Mouse (Mus musculus) embryonic stem cell, embryonic (primary cell): Measurements from ENCODE around the gene Rbm15b.

Experiments used
- CTCF ChIA-PET, 4 experiments: fragments of 300-600 bp in 2 of 4; fragments of 350-600 bp in 2 of 4; sonication (Branson Sonifier 250); formaldehyde crosslinking; loops; one replicate each; lab custom pipeline; 2022; ENCODE audit warnings: inconsistent platforms in 2 of 4; lab: Charles Lee
- POLR2A ChIA-PET, 4 experiments: fragments of 300-600 bp in 2 of 4; fragments of 350-600 bp in 2 of 4; sonication (Branson Sonifier 250); formaldehyde crosslinking; loops; one replicate each; lab custom pipeline; 2022; ENCODE audit warnings: antibody characterized with exemption in 4 of 4, inconsistent platforms in 1 of 4; lab: Charles Lee

The Rbm15b gene

DNA sequence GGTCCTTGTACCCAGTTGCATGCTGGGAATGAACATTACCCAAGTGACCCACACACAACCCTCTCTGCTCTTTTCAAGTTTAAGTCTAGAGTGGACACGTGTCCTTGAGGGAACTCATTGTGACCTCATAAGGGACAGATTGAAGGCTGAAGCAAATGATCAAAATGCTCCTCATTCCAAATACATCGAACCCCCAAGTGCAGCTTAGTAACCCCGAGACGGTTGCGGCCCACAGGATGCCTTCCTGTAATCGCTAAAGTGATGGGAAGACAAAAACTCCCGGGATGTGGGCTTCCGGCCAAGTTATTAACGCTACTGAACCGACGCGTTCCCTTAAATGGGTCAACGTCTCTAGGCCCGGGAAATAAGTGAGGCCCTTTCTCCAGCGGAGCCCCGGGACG, 4.1 kb upstream of the Rbm15b start:
- CTCF ChIA-PET, result interaction anchor here (0.6 to 1.2 kb wide), 12 partner anchors 12 to 484 kb away, joined by 3 to 8 read pairs (median 3); partner anchors contain the start of gene Mapkapk3 (in 1 of the 4)

GRCm38 (mm10) chr9:106890496-106891240, 3.4 kb upstream of the Rbm15b start:
- CTCF ChIA-PET, result interaction anchor here in 1 of 4 experiments (1.1 kb wide), 1 partner anchor 401 kb away, joined by 3 read pairs; no protein-coding TSS in a partner anchor
- POLR2A ChIA-PET, result interaction anchor here in 3 of 4 experiments (1.0 to 3.3 kb wide), 31 partner anchors 8 to 785 kb away, joined by 3 to 32 read pairs (median 6); partner anchors contain the start of genes Cish (in 2 of the 3), 6430571L13Rik (in 1 of the 3), Dock3 (in 1 of the 3) and Grm2 (in 1 of the 3)

More for the DNA sequence above, 4.1 kb upstream of the Rbm15b start:
- POLR2A ChIA-PET, result interaction anchor here (0.6 to 3.3 kb wide), 122 partner anchors 8 to 784 kb away, joined by 3 to 32 read pairs (median 4); partner anchors contain the start of genes Parp3 (in 3 of the 4), Cish (in 2 of the 4), Dock3 (in 2 of the 4) and Mapkapk3 (in 2 of the 4)

DNA sequence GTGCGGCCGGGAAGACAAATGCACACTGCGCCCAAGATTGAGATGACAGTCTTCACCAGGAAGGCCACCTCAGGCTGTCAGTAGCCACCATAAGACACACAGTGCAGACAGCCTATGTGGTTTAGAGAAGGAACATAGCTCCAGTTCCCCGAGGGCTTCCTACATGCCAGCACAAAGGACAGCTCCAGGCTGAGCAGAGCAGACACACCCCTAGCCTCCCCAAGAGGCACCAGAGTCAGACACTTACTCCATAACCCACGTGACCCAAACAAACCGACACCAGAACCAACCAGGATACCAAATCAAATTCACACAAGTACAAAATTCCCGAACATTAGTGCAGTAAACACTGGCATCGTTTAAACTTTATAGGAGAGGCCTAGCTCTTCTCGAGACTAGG, 2.1 kb upstream of the Rbm15b start:
- ChIA-PET CTCF (interaction anchor here in 1 of 4 experiments (0.8 kb wide), 1 partner anchor 246 kb away, joined by 5 read pairs; no protein-coding TSS in a partner anchor), POLR2A (interaction anchor here in 3 of 4 experiments (0.6 to 2.2 kb wide), 8 partner anchors 10 to 207 kb away, joined by 3 to 9 read pairs (median 4); no protein-coding TSS in a partner anchor)

DNA sequence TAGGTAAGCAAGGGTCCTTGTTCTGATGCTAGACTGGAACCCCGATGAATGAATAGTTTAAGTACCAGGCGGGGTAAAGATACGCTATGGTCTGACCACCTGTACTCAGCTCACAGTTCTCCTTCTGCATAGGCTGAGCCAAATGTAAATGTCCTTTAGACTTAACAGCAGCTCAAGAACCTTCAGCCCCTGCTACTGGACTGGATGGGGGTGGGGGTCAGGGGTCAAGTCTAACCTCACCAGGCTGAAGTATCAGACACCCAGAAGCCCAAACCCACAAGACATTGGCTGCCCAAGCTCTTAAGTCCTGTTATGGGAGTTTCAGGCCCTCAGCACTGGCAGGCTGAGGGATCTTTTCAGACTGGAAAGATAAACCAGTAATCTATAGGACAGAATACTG, 1.1 kb upstream of the Rbm15b start:
- ChIA-PET POLR2A (interaction anchor here in 2 of 4 experiments (0.6 to 2.2 kb wide), 8 partner anchors 10 to 203 kb away, joined by 3 to 9 read pairs (median 4); partner anchors contain the start of gene Tex264 (in 1 of the 2)), CTCF (no interaction called here)

DNA sequence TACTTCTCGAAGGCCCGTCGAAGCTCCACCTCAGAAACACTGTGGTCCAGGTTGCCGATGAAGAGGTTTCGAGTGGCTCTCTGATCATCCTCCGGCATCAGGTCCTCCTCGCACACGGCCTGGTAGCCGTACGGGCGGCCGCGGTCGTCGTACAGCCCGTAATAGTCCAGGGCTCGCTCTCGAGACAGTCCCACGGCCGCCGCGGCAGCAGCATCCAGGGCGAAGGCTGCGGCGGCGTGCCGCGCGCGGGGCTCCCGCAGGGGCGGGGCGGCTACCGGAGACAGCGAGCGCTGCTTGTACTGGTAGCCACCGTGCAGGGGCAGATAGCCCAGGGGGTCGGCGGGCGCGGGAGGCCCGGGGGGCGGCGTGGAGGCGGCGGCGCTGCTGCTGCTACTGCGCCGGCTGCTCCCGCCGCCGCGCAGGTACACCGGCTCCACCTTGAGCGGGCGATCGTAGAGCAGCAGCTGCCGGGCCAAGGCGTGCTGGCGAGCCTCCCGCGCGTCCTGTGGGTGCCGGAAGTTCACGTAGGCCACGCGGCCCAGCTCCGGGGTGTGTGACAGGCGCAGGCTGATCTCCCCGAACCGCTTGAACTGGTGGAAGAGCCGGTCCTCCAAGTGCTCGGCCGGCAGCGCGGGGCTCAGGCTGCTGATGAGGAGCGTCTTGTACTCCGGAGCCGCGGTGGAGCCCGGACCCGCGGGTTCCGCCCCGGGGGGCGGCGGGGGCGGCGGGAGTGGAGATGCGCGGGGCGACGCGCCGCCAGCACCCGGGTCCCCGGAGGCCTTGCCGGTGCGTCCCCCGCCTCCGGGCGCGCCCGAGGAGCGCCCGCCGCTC, 1.1 kb downstream of the Rbm15b start:
- ChIA-PET CTCF (interaction anchor here in 3 of 4 experiments (0.9 to 1.5 kb wide), 10 partner anchors 64 to 442 kb away, joined by 3 to 11 read pairs (median 4); partner anchors contain the start of genes Mapkapk3 (in 1 of the 3) and Parp3 (in 1 of the 3)), POLR2A (interaction anchor here in 3 of 4 experiments (0.6 to 4.0 kb wide), 19 partner anchors 9 to 410 kb away, joined by 3 to 32 read pairs (median 3); partner anchors contain the start of gene Mapkapk3 (in 1 of the 3))

DNA sequence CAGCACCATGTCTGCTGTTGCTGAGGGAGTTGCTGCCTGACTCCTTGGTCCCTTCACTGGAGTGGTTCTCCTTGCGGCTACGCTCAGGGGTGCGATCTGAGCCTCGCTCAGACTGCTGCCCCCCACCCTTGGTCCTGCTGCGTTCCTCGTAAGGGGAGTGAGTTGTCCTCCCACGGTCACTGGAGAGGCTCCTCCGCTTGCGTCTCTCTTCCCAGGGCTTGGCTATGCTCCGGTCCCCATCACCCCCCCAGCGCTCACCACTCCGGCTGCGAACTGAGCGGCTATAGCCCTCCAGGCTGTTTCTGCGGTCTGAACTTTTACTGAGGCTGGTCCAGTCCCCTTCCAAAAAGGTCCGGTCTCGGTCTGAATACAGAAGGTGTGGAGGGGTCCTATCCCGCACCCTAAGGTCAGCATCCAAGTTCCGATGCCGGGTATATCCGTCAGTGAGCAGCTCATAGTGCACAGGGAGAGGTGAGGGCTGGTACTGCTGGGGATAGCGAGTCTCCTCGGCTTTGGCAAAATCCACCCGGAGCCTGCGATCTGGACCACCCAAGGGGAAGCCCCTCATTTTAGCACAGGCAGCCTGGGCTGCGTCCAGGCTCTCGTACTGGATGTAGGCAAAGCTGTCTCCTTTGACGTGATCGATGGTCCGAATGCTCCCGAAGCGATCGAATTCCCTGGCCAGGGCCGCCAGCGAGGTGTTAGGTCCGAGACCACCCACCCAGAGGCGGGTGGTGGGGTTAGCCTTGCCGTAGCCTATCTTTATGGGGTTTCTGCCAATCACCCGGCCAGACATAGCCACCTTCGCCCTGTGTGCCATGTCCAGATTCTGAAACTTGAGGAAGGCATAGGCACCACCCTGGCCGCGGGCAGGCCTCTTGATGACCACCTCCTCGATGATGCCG, 2.0 kb downstream of the Rbm15b start:
- ChIA-PET POLR2A (interaction anchor here (0.8 to 4.0 kb wide), 10 partner anchors 9 to 97 kb away, joined by 3 to 32 read pairs (median 4); no protein-coding TSS in a partner anchor), CTCF (no interaction called here)

GRCm38 (mm10) chr9:106884306-106884705, 2.9 kb downstream of the Rbm15b start:
- ChIA-PET CTCF (interaction anchor here in 1 of 4 experiments (0.6 kb wide), 1 partner anchor 459 kb away, joined by 3 read pairs; no protein-coding TSS in a partner anchor), POLR2A (interaction anchor here in 3 of 4 experiments (0.8 to 4.0 kb wide), 11 partner anchors 8 to 208 kb away, joined by 3 to 32 read pairs (median 5); partner anchors contain the start of gene Tex264 (in 1 of the 3))

DNA sequence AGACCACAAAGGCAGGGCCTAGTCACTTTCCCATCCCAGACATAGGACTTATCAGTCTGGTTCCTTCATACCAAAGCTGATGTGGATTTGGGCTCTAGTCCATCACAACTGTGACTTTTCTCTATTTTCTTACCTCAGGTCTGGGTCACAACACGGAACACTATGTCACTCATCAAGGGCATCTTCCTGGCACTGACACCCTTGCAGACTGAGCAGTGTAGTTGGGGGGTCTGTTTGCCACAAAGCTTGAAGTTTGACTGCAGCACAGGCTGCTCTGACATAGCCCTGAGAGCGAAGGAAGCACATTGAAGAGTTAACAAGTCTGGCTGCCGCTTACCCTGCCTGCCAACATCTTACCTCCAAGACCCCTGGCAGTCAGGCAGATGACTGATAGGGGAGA, 4.1 kb downstream of the Rbm15b start:
- POLR2A ChIA-PET, result interaction anchor here in 2 of 4 experiments (0.5 to 3.4 kb wide), 8 partner anchors 8 to 207 kb away, joined by 3 to 27 read pairs (median 6); partner anchors contain the start of genes Manf (in 2 of the 2) and Tex264 (in 1 of the 2)

DNA sequence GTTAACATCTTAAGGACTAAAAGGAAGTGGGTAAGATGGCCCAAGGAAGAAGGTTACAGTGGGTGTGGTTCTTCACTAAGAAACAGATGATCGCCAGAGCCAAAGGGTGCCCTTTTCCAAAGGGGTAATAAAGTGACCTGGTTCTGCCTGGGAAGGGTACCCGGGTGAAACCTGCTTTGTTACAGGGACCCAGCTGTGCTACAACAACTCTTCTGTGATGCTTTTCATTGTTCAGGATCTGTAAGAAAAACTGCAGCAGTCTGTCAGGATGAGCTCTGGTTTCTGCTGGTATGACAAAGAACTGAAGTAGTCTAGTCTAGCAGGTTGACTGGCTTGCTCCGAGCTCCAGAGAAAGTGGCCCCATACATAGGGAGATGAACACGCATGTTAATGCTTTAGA, 5.1 kb downstream of the Rbm15b start:
- ChIA-PET CTCF (interaction anchor here in 1 of 4 experiments (0.6 kb wide), 1 partner anchor 731 kb away, joined by 8 read pairs; no protein-coding TSS in a partner anchor), POLR2A (interaction anchor here in 3 of 4 experiments (0.9 to 3.4 kb wide), 10 partner anchors 9 to 204 kb away, joined by 3 to 27 read pairs (median 4); partner anchors contain the start of gene Manf (in 2 of the 3))

More for the DNA sequence above, 4.1 kb downstream of the Rbm15b start:
- CTCF ChIA-PET, result no interaction called here

DNA sequence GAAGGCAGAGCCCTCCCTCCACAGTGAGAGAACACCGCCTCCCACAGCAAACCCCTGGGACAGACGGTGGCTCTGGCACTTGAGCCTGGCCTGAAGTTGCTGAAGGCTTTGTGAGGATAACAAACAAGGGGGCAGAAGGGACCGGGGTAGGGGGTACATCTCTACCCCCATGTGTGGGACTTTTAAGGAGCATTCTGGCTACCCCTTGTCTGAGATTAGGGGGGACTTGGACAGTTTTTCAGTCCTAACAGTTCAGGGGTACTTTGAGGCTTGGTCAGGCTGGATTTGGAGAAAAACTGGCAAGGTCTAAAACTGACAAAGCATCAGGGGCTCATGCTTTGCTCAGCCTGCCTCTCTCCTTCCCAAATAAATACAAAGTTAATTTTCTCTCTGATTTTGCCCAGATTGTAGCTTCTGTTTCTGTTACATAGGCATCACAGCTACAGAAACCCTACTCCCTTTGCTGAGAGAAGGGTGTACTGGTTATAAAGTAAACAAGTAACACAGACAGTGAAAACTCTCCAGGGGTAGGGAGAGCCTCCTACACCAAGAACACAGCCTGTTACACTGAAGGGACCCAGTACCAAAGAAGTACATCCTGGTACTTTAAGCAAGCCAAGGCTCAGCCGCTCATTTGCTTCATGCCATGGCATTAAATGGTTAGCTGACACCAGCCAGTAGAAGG, 6.0 kb downstream of the Rbm15b start:
- ChIA-PET POLR2A (interaction anchor here in 3 of 4 experiments (0.9 to 3.4 kb wide), 10 partner anchors 9 to 203 kb away, joined by 3 to 27 read pairs (median 4); partner anchors contain the start of gene Manf (in 2 of the 3)), CTCF (no interaction called here)

DNA sequence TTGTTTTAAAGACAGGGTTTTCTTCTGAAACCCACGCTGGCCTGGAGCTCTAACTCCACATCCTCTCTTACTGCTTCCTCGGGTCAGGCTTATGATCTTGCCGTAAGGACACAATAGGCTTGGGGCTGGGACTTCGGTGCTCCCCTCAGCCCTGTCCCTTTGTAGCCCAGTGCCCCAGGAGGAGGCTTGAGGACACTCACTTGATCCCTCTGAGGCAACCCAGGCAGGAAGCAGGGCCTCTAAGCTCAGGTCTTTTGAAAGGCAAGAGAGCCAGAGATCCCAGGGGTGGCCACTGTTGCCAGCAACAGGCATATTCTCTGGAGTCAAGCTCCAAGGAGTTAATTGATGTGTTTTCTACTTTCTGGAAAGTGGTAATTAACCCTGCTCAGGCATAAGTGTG, 7.8 kb downstream of the Rbm15b start:
- ChIA-PET CTCF (no interaction called here), POLR2A (interaction anchor here in 3 of 4 experiments (0.8 to 1.9 kb wide), 10 partner anchors 9 to 654 kb away, joined by 3 to 6 read pairs (median 4); partner anchors contain the start of genes Manf (in 3 of the 3), Tex264 (in 1 of the 3) and Tmem115 (in 1 of the 3))

- CTCF ChIA-PET, result no interaction called here
- POLR2A ChIA-PET, result interaction anchor here in 2 of 4 experiments (0.9 to 5.1 kb wide), 7 partner anchors 9 to 19 kb away, joined by 3 to 32 read pairs (median 5); partner anchors contain the start of genes Manf (in 2 of the 2) and Rbm15b (in 2 of the 2)
These were observed 10.6 kb downstream of the Rbm15b start for GRCm38 (mm10) chr9:106876666-106877065.

GRCm38 (mm10) chr9:106874216-106874615, 13.0 kb downstream of the Rbm15b start:
- ChIA-PET CTCF (no interaction called here), POLR2A (interaction anchor here in 3 of 4 experiments (0.7 to 5.1 kb wide), 8 partner anchors 10 to 43 kb away, joined by 3 to 32 read pairs (median 4); partner anchors contain the start of genes Manf (in 2 of the 3) and Rbm15b (in 1 of the 3))

- ChIA-PET POLR2A (interaction anchor here in 3 of 4 experiments (0.6 to 1.4 kb wide), 5 partner anchors 12 to 29 kb away, joined by 3 to 4 read pairs (median 3); partner anchors contain the start of gene Rbm15b (in 1 of the 3)), CTCF (no interaction called here)
These were observed 29.2 kb downstream of the Rbm15b start for GRCm38 (mm10) chr9:106858036-106858435.

DNA sequence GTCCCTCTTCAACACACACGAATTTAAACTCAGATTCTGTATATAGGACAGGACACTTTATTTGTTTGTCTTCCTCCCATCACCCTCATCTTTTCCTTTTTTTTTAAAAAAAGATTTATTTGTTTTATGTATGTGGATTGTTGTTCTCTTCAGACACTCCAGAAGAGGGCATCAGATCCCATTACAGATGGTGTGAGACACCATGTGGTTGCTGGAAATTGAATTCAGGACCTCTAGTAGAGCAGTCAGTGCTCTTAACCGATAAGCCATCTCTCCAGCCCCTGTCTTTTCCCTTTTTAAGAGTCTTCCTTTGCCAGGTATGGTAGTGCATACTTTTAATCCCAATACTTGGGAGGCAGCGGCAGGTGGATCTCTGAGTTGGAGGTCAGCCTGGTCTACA, 30.6 kb downstream of the Rbm15b start:
- POLR2A ChIA-PET, result interaction anchor here in 2 of 4 experiments (1.3 to 2.3 kb wide), 2 partner anchors 14 to 32 kb away, joined by 3 to 9 read pairs; no protein-coding TSS in a partner anchor
- CTCF ChIA-PET, result no interaction called here
